Mouse (Mus musculus): Measurements from ENCODE around the gene Bbip1. TPM values are rescaled to one million over a fixed set of nuclear protein-coding genes. Genes with fewer than 3 reads are reported as not detected.
"Not testable (repeated sequence)": the region's sequence is repeated elsewhere in the genome, so short reads cannot be mapped to it uniquely, and the experiment has no call there.

Gene Bbip1
- total RNA-seq, 2 experiments from 2014 or later, result 27.7 to 28.8 TPM

DNA sequence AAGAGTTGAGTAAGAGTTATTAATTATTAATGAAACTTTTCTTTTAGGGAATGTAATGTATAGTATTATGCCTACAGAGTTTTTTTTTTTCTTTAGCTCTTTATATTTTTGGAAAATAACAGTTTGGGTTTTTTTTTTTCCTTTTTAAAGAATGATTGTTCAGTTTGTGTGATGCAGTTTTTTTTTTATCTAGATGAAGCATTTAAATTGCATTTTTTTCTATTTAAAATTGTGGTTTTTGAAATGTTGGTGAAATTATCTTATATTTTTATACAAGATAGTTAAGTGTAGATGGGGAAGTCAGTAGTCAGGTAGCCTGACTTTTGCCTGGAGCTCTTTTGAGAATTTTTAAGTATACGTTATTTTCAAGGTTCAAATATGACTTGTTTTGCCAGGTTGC is 17.7 kb downstream of the Bbip1 start:
- no peak for DNase-seq (ENCODE audit: low spot score in 2 of 2)

- no peak for DNase-seq (ENCODE audit: low spot score in 2 of 2)
These were observed 19.1 kb downstream of the Bbip1 start for GRCm38 (mm10) chr19:53925338-53925751.

DNA sequence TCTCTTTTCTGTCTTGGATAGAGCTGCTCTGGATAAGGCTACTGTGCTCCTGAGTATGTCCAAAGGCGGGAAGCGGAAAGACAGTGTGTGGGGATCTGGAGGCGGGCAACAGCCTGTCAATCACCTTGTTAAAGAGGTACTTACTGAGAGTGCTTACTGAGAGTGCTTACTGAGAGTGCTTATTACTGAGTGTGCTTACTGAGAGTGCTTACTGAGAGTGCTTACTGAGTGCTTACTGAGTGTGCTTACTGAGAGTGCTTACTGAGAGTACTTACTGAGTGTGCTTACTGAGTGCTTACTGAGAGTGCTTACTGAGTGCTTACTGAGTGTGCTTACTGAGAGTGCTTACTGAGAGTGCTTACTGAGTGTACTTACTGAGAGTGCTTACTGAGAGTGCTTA is 22.4 kb downstream of the Bbip1 start:
- not testable (repeated sequence) for DNase-seq (ENCODE audit: low spot score in 2 of 2)

- no peak for DNase-seq (ENCODE audit: low spot score in 2 of 2)
These were observed 24.9 kb downstream of the Bbip1 start for GRCm38 (mm10) chr19:53919541-53919940.

- DNase-seq (ENCODE audit: low spot score in 2 of 2), result no peak
These were observed 29.5 kb downstream of the Bbip1 start for GRCm38 (mm10) chr19:53914950-53915349.

DNA sequence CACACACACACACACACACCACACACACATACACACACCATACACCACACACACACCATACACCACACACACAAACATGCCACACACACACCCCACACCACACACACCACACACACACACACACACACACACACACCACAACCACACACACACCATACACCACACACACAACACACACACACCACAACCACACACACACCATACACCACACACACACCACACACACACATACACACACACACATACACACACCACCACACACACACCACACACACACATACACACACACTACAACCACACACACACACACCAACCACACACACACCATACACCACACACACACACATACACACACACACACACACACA is 37.7 kb downstream of the Bbip1 start:
- not testable (repeated sequence) for DNase-seq (ENCODE audit: low spot score in 2 of 2)

DNA sequence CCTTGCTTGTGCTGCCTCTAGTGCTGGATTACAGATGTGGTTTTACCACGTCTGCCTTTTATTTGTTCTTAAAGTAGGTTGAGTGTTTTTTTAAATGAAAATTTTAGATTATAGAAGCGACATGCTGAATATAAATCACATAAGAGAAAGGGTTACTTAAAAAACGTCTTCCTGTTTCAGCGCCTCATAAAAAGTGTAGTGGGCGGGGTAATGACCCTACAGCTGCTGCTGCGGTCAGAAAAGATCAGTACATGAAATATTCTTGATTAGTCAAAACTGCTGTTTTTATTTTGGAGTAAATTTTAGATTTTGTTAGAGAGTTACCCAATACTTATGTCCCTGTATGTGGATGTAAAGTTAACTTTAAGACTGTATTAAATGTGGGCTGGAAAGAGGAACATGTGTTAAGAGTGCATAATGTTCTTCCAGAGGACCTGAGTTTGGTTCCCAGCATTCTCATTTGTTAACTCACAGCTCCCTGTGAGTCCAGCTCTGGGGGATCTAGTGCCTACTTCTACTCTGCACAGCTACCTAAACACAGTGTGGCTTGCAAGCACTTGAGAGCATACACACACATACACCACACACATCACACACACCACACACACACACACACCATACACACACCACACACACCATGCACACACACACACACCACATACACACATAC is 38.3 kb downstream of the Bbip1 start:
- no peak for DNase-seq (ENCODE audit: low spot score in 2 of 2)

DNA sequence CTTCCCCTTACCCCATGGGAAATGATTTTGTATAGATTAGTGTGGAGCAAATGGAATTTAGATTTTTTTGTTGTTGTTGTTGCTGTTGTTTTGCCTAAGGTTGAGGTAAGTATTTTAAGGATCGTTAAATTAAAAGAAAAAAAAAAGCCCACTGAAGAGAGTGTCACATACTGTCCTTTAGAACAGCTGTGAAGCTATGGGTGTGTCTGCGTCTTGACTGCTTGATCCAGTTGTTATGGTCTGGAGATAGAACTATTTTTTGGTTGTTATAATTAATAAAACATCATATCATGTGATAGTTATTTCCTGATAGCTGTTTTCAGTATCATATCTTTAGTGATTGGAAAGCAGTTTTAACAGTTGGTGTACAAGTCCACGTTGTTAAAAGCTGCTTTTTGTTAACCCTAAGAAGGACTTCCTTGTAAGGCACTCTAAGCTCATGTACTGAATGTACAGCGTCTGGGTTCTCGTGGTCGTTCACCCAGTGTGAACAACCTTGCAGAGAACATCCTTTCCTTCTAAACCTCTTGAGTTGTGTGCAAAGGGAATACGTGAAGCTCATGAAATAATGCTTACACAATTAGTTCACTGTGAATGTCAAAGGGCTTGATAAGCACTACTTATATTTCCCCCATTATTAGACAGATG is 39.5 kb downstream of the Bbip1 start:
- DNase-seq (ENCODE audit: low spot score in 2 of 2), result no peak

DNA sequence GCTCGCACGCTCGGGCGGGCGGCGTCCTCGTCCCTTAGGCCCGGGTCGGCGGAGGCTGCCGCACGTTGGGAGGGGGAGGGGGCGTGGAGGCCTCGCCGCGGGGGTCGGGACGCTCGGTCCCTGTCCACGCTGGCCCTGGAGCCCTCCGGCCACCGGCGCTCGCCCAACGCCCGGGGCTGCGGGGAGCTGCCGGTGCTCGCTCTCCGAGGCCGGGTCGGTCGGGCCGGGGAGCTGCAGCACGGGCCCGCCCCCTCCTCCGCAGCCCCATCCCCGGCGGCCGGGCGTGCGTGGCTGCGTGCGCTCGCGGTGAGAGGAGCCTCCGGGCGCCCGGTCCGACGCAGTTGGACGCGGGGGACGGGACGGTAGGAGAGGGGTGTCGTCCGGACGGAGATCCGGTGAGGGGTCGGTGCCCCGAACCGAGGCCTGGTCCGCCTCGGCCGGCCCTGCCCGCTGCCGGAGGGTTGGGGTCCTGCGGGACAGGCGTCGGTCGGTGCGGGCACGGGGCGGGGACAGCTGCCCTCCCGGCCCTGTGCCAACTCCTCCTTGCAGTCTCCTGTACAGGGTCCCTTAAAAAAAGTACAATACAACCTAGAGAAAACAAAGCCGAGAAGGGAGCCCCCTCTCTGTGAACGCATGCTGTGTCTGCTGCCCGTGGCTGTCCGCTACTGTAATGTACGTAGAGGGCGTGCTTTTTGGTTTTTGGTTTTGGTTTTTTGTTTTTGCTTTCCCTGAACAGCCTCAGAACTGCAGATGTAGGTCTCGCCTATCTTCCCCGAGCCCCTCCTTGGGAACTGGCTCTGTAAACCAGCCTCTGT is 40.7 kb downstream of the Bbip1 start:
- DNase-seq (ENCODE audit: low spot score in 2 of 2), result peak; percentile 20 to 21

GRCm38 (mm10) chr19:53902739-53903487 is 41.5 kb downstream of the Bbip1 start:
- peak; percentile 89 to 92 for DNase-seq (ENCODE audit: low spot score in 2 of 2)

GRCm38 (mm10) chr19:53901931-53902738 is 42.3 kb downstream of the Bbip1 start:
- no peak for DNase-seq (ENCODE audit: low spot score in 2 of 2)

DNA sequence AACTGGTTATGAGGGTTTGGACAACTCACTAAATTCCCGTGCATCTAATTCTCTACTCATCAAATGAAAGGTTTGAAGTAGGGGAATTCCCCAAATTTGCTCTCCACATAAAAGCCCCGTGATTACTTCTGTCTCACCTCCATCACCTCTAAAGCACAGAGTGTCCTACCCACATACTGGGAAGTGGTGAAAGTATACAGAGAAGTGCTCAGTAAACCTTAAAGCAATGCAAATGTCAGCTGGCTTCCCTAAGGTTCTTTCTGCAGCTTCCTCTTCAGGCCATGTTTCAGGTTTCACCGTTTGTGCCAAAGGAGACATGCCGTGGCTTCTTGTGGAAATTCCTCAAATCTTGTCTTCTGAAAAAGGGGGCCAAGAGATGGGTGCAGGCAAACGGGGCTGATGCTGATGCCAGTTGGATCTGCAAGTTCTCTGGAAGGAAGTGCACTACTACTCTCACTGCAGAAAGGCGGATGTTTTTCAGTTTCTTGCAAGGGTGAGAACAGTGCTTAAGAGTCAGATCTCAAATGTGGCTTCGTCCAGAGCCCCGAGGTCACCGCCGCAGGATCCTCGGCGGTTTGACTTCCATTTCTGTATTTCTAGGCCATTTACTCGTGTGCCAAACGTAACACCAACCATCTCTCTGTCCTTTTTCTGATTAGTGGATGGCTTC is 44.4 kb downstream of the Bbip1 start:
- DNase-seq (ENCODE audit: low spot score in 2 of 2), result no peak

DNA sequence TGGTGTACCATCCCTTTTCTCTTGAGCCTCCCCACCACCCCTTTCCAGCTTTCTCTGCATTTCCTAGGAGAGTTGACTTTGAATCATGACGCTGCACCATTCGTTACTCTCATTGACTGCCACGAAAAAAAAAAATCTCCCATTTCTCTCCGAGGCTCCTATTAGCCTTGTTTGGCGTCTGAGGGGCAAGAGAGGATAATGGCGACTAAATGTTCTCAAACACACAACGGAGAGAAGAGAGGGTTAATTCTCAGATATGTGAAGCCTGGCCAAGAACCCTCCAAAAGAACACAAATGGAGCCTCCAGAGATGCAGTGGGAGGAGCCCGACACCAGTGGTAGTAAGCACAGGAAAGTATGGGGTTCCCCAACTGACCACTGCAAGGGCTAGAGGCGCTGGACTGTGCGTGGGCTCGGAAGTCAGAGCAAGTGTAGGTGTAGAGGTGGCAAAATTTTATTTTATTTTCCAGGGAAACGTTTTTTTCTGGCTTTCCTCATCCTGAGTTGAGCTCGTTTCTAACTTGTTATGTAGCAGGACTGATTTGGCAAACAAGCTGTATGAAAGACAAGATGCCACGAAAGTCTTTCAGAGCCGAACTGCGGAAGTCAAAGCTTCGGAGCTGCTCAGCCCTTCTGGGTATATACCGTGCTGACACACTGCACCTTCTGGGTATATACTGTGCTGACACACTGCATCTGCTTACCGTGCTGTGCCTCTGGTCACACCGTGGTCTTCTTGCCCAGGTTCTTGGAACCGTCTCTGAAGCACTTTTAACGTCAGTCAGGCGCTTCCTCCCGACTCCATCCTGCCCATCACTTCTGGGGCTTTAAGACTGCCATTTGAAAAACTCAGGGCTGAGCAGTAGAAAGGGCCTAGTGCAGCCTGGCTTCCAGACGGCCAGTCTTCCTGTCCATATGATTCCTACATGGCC is 45.2 kb downstream of the Bbip1 start:
- DNase-seq (ENCODE audit: low spot score in 2 of 2), result no peak

DNA sequence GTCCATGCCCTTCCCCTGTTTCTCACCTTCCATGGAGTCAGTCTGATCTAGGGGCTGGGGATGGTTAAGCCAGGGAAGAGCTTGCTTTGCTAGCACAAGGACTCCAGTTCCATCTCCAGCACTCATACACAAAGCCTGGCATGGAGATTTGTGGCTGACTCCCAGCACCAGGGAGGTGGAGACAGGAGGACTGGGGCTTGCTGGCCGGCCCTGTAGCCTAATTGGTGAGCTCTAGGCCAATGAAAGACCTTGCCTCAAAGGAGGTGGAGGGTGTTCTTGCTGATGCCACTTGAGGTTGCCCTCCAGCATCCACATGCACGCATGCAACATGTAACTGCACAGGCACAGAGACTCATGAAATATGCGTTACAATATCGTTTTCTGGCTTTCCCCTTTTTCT is 45.9 kb downstream of the Bbip1 start:
- DNase-seq (ENCODE audit: low spot score in 2 of 2), result no peak

- no peak for DNase-seq (ENCODE audit: low spot score in 2 of 2)
These were observed 46.4 kb downstream of the Bbip1 start for GRCm38 (mm10) chr19:53898046-53898445.

DNA sequence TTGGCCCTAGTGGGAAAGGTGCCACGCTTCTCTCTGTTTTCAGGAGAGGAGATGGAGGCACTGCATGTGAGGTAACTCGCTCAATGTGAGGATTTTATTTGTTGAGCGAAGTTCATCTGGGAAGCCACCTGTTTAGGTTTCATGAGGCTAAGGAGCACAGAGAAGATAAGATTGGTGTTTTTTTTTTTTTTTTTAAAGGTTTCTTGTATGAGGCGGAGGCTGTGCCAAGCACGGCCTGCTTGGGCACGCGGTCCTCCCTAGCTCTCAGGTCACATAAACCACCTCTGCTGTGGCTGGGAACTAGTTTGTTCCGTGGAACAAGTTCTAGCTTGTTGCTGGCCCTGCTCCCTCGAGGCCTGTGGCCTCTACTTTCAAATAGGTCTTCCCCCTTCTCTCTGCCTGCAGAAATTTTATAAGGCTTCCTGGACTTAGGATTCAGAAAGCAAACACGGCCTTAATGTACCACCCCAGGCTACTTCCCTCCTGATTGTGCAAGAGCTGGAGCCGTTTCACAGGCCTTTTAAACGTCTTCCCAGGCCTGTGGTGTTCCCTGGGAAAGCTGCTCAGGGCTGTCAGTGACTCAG is 49.8 kb downstream of the Bbip1 start:
- DNase-seq (ENCODE audit: low spot score in 2 of 2), result no peak

- DNase-seq (ENCODE audit: low spot score in 2 of 2), result no peak
These were observed 50.7 kb downstream of the Bbip1 start for GRCm38 (mm10) chr19:53893711-53894171.

DNA sequence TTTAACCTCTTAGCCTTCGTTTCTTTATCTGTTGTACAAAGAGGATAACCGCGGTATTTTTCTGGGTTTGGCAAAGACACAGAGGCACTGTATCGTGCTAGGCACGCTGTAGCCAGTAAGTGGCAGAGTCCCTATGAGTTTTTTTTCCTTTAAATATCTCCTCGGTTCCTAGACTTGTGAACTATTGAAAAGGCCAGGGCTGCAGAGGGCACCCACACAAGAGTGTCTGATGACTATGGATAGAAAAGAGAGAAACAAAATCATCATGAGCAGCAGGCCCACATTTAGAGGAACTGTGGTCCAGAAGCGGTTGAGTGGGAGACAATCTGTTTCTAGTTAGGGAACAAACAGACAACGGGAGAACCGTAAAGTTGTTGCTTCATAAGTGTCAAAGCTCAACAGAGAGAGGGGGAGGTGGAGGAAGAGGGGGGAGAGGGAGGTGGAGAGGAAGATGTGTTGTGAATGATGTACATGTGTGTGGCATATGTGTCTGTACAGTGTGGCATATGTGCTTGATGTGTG is 51.5 kb downstream of the Bbip1 start:
- no peak for DNase-seq (ENCODE audit: low spot score in 2 of 2)
